Mouse (Mus musculus) bone marrow macrophage, adult 2 months (primary cell): ENCODE data around the gene Aldh3b2.

Experiments
- CTCF ChIP-seq: IDR thresholded peaks from 2 replicates; pipeline ENCODE4 v1.5.1; 2012; ENCODE audit warnings: low read depth, mild to moderate bottlenecking, low read length, moderate library complexity
- POLR2A ChIP-seq: IDR thresholded peaks from 2 replicates; pipeline ENCODE4 v1.6.1; 2012; ENCODE audit warnings: mild to moderate bottlenecking, low read depth, low read length, borderline replicate concordance

GRCm38 (mm10) chr19:3955804-3956203 is 16.3 kb upstream of the Aldh3b2 start:
- TF ChIP-seq CTCF (no peak), POLR2A (no peak)
